Mouse (Mus musculus): Measurements from ENCODE around the gene Dusp28.

DNA sequence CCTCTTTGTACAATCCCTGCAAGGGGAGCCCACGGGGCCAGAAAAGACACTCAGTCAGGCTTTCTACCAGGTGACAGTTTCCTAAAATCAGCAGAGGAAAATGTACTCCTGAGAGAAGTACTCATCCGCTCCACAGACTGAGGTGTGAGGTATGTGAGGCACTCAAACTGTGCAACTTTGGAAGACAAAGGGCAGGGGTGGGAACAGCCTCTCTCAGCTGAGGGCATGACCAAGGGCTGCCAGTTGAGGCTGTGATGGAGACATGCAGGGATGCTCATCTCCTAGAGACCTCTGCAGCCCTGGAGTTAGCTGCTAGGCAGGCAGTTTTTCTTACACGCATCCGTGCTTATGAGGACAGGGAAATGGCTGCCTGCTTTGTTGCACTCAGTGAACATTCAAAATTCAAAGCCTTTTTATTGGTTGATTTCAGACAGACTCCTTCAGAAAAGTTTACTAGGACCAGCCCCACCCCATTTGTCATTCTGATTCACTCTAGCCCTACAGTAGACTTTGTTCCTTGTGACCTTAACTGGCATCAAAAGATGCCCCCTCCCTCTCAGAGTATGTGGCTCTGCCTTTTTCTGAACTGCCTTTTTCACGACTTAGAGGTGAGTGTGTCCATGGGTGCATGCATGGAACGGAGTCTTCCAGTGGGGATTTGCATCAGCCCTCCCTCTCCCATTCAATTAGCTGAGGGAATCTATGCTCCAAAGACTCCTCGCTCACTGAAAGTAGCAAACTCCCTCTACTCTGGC, 17.7 kb upstream of the Dusp28 start:
- TF ChIP-seq POLR2A (IDR thresholded peaks at IDR 0.05; ENCODE audit: low read depth, low read length) (no peak), CTCF (IDR thresholded peaks at IDR 0.05; ENCODE audit: extremely low read depth, insufficient read depth, insufficient read length, insufficient replicate concordance) (no peak)
